Mouse (Mus musculus) embryonic facial prominence, embryonic 14.5 days (tissue): ENCODE results near the gene Il34. TPM values are rescaled to one million over a fixed set of nuclear protein-coding genes. Genes with fewer than 3 reads are reported as not detected.

Source experiments
- ATAC-seq: fragments of 200-750 bp; cut with Nextera tagmentation; 2 replicates; pipeline ENCODE4 v1.8.0; 2017; ENCODE audit warnings: low read depth, moderate number of reproducible peaks, moderate TSS enrichment
- DNase-seq: peaks from one replicate; pipeline ENCODE4 v3.0.0-alpha.2; 2015; ENCODE audit warnings: low spot score
- H3K27ac ChIP-seq: fragments of 300-500 bp; sonication (generic); replicated peaks from 2 replicates; pipeline ENCODE4 v1.5.1; 2014; ENCODE audit warnings: low read depth, mild to moderate bottlenecking, low read length, moderate library complexity
- H3K27me3 ChIP-seq: fragments of 300-500 bp; sonication (generic); replicated peaks from 2 replicates; pipeline ENCODE4 v1.6.1; 2014; ENCODE audit warnings: low read length; ENCODE audit not compliant: control insufficient read depth, insufficient read depth
- H3K36me3 ChIP-seq: fragments of 300-500 bp; sonication (generic); 2 replicates; pipeline ENCODE4 v1.6.1; 2014; ENCODE audit warnings: low read length, mixed read lengths; ENCODE audit not compliant: control insufficient read depth, insufficient read depth
- H3K4me1 ChIP-seq: fragments of 300-500 bp; sonication (generic); 2 replicates; pipeline ENCODE4 v1.6.1; 2014; ENCODE audit warnings: antibody characterized with exemption, low read length; ENCODE audit not compliant: control insufficient read depth, insufficient read depth
- H3K4me2 ChIP-seq: fragments of 300-500 bp; sonication (generic); 2 replicates; pipeline ENCODE4 v1.6.1; 2014; ENCODE audit warnings: low read depth, mild to moderate bottlenecking, low read length, moderate library complexity, mixed read lengths
- H3K4me3 ChIP-seq: fragments of 300-500 bp; sonication (generic); 2 replicates; pipeline ENCODE4 v1.5.1; 2014; ENCODE audit warnings: low read depth, mild to moderate bottlenecking, low read length
- H3K9ac ChIP-seq: fragments of 300-500 bp; sonication (generic); 2 replicates; pipeline ENCODE4 v1.6.1; 2014; ENCODE audit warnings: low read depth, mild to moderate bottlenecking, low read length, moderate library complexity, mixed read lengths
- H3K9me3 ChIP-seq: fragments of 300-500 bp; sonication (generic); 2 replicates; pipeline ENCODE4 v1.6.1; 2016; ENCODE audit warnings: low read length; ENCODE audit not compliant: control insufficient read depth
- WGBS: fragments of 180-500 bp; shearing (Covaris S2); extraction: QIAGEN DNeasy Blood & Tissue Kit; methylation state at CpG from one replicate; pipeline ENCODE4 v1.1.7; 2014; 5-methylcytosine and 5-hydroxymethylcytosine counted together
- polyA plus RNA-seq: library from polyadenylated mRNA; unstranded; fragments of >200 nt; fragmentation: Nextera tagmentation; extraction: Ambion mirVana; gene quantifications from 2 replicates; pipeline ENCODE4 v1.2.1, GENCODE M21; 2014

Gene Il34
- polyA plus RNA-seq, 1 experiment from 2014 or later: 1.7 TPM

- Histone ChIP-seq H3K27ac (no peak overlapping the region), H3K4me2 (no peak overlapping the region), H3K9me3 (no peaks in the 10 kb centered on the region), H3K27me3 (no peaks in the 10 kb centered on the region), H3K36me3 (peaks cover 93% of the 10 kb centered on the region), H3K9ac (no peak overlapping the region), H3K4me3 (no peak overlapping the region), H3K4me1 (peaks cover 8% of the 10 kb centered on the region; the same call in 1 of the 2 replicates)
- WGBS: 86% methylated on average over 7 of the region's 7 CpGs
- ATAC-seq (no peak), DNase-seq (no peak)
These were observed 7.5 kb upstream of the Il34 start for GRCm38 (mm10) chr8:110813081-110813812.

DNA sequence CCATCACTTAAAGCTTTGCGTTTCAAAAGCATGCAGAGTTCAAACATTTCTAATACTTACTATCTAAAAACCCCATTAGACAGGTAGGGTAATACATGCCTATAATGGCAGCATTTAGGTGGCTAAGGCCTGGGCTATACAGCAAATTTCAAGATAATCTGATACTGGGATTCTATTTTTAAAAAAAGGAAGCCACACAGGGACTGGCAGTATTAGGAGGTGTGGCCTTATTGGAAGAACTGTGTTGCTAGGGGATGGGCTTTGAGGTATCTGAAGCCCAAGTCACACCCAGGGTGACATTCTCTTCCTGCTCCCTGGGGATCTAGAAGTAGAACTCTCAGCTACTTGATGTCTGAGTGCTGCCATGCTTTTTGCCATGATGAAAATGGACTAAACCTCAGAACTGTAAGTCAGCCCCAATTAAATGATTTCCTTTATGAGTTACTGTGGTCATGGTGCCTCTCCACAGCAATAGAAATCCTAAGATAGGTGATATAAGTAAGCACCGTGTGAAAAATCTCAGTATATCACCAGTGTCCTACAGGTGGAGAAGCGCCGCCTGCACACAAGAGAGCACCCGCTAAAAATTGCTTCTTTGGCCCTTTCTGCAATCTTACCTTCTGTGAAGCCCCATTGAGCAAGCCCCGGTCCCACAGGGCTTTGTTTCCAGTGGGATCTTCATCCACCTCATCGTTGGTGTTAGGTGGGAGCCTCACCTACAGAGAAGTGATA lies 6.8 kb upstream of the Il34 start:
- no peaks in the 10 kb centered on the region for H3K27me3 ChIP-seq
- H3K4me2 ChIP-seq: no peak overlapping the region
- H3K9me3 ChIP-seq: no peaks in the 10 kb centered on the region
- WGBS: 92% methylated on average over 7 of the region's 7 CpGs
- peaks cover 85% of the 10 kb centered on the region for H3K36me3 ChIP-seq
- DNase-seq: no peak
- H3K27ac ChIP-seq: no peak overlapping the region
- H3K4me1 ChIP-seq: peaks cover 8% of the 10 kb centered on the region; the same call in 1 of the 2 replicates
- H3K4me3 ChIP-seq: no peak overlapping the region
- no peak overlapping the region for H3K9ac ChIP-seq
- ATAC-seq: no peak

GRCm38 (mm10) chr8:110811793-110812192 lies 6.1 kb upstream of the Il34 start:
- Histone ChIP-seq H3K4me1 (peaks cover 8% of the 10 kb centered on the region; the same call in 1 of the 2 replicates), H3K4me2 (no peak overlapping the region), H3K4me3 (no peak overlapping the region), H3K36me3 (peaks cover 78% of the 10 kb centered on the region), H3K9ac (no peak overlapping the region), H3K9me3 (no peaks in the 10 kb centered on the region), H3K27ac (no peak overlapping the region), H3K27me3 (no peaks in the 10 kb centered on the region)
- no peak for ATAC-seq
- no peak for DNase-seq
- WGBS: 95% methylated on average over 7 of the region's 7 CpGs

- Histone ChIP-seq H3K4me2 (no peak overlapping the region), H3K27ac (no peak overlapping the region), H3K4me3 (no peak overlapping the region), H3K36me3 (peaks cover 71% of the 10 kb centered on the region), H3K27me3 (no peaks in the 10 kb centered on the region), H3K9ac (no peak overlapping the region), H3K9me3 (no peaks in the 10 kb centered on the region), H3K4me1 (peaks cover 8% of the 10 kb centered on the region; the same call in 1 of the 2 replicates)
- ATAC-seq: no peak
- WGBS: 93% methylated on average over 3 of the region's 3 CpGs
- no peak for DNase-seq
These were observed 5.4 kb upstream of the Il34 start for GRCm38 (mm10) chr8:110811116-110811515.

GRCm38 (mm10) chr8:110810481-110811065 lies 4.8 kb upstream of the Il34 start:
- H3K4me2 ChIP-seq: no peak overlapping the region
- H3K27me3 ChIP-seq: no peaks in the 10 kb centered on the region
- no peak overlapping the region for H3K27ac ChIP-seq
- H3K4me1 ChIP-seq: peaks cover 8% of the 10 kb centered on the region; the same call in 1 of the 2 replicates
- no peak for DNase-seq
- no peak overlapping the region for H3K9ac ChIP-seq
- peaks cover 66% of the 10 kb centered on the region for H3K36me3 ChIP-seq
- no peak for ATAC-seq
- 88% methylated on average over 7 of the region's 7 CpGs for WGBS
- no peak overlapping the region for H3K4me3 ChIP-seq
- no peaks in the 10 kb centered on the region for H3K9me3 ChIP-seq

GRCm38 (mm10) chr8:110809831-110810230 lies 4.1 kb upstream of the Il34 start:
- H3K4me3 ChIP-seq: no peak overlapping the region
- ATAC-seq: no peak
- WGBS: 51% methylated on average over 2 of the region's 2 CpGs

DNA sequence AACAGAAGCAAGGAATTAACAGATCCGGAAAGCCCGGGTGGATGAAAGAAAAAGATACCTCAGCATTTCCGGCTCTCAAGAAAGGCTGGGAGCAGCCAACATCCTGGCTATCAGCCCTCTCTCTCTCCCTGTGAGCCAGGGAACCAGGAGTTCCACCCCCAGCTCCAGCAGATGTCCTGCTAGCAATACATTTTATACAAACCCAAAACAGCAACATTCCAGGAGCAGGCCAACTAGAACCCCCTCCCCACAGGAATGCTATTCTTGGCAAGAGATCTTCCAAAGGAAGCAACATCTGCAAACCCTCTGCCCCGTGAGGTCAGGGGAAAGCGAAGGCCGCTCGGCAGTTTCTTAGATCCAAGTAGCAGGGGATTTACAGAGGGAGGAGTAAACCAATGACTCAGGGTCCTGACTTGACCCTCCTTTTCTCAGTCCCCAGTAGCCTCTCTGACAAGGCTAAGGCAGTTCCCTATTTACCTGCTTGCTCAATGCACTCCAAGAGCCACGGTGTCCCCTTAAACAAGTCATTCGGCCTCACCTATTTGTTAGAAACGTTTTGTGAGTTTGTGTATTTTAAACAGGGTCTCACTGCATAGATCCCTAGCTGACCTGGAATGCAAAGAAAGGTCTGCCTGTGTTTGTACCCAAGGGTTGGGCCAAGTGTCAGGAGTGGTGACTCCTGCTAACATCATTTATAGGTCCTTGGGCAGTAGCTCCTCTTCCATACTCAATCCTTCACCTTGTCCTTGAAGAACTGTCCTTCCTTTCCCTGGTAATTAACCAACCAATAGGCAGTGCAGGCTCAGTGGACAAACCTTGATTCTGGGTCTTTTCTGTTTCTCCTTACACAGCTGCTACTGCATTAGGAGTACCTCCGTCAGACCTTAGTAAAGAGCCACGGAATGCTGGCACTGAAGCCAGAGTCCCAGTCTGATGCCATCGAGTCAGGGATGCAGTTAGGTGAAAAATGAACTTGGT lies 3.1 kb upstream of the Il34 start:
- WGBS: 38% methylated on average over 13 of the region's 13 CpGs
- Histone ChIP-seq H3K36me3 (peaks cover 48% of the 10 kb centered on the region), H3K27ac (peak overlapping the region; percentile 81), H3K4me1 (peaks cover 8% of the 10 kb centered on the region; the same call in 1 of the 2 replicates), H3K9ac (no peak overlapping the region), H3K4me2 (no peak overlapping the region), H3K9me3 (no peaks in the 10 kb centered on the region), H3K4me3 (no peak overlapping the region), H3K27me3 (no peaks in the 10 kb centered on the region)
- ATAC-seq (peak; percentile 79), DNase-seq (peak; percentile 89)

More at GRCm38 (mm10) chr8:110809831-110810230, 4.1 kb upstream of the Il34 start:
- H3K4me2 ChIP-seq: no peak overlapping the region
- peak; percentile 36 for DNase-seq
- peaks cover 8% of the 10 kb centered on the region; the same call in 1 of the 2 replicates for H3K4me1 ChIP-seq
- peak overlapping the region; percentile 64; the same call in 1 of the 2 replicates for H3K27ac ChIP-seq
- no peaks in the 10 kb centered on the region for H3K9me3 ChIP-seq
- H3K27me3 ChIP-seq: no peaks in the 10 kb centered on the region
- H3K9ac ChIP-seq: no peak overlapping the region
- H3K36me3 ChIP-seq: peaks cover 59% of the 10 kb centered on the region

GRCm38 (mm10) chr8:110806146-110806545 lies 422 bp upstream of the Il34 start:
- Histone ChIP-seq H3K4me1 (peaks cover 8% of the 10 kb centered on the region; the same call in 1 of the 2 replicates), H3K9me3 (no peaks in the 10 kb centered on the region), H3K4me2 (no peak overlapping the region), H3K27me3 (no peaks in the 10 kb centered on the region), H3K36me3 (peaks cover 22% of the 10 kb centered on the region), H3K27ac (no peak overlapping the region), H3K9ac (no peak overlapping the region), H3K4me3 (no peak overlapping the region)
- ATAC-seq: no peak
- DNase-seq: no peak
- WGBS: 76% methylated on average over 1 of the region's 1 CpGs
